Mouse (Mus musculus) ES-E14 (cell line): ENCODE results near the gene Cacna1h.

Source experiments
- HCFC1 ChIP-seq: IDR thresholded peaks from 2 replicates; pipeline ENCODE4 v1.6.1; 2012; ENCODE audit warnings: low read length, inconsistent platforms, borderline replicate concordance; ENCODE audit not compliant: insufficient read depth
- MAFK ChIP-seq: IDR thresholded peaks from 2 replicates; pipeline ENCODE4 v1.6.1; 2014; ENCODE audit warnings: mild to moderate bottlenecking, low read depth, low read length, inconsistent platforms; ENCODE audit not compliant: insufficient read depth
- ZC3H11A ChIP-seq: IDR thresholded peaks from 2 replicates; pipeline ENCODE4 v1.6.1; 2012; ENCODE audit warnings: low read depth, mild to moderate bottlenecking, inconsistent platforms, low read length, borderline replicate concordance
- ZNF384 ChIP-seq: IDR thresholded peaks from 2 replicates; pipeline ENCODE4 v1.6.1; 2012; ENCODE audit warnings: low read depth, low read length, inconsistent platforms

DNA sequence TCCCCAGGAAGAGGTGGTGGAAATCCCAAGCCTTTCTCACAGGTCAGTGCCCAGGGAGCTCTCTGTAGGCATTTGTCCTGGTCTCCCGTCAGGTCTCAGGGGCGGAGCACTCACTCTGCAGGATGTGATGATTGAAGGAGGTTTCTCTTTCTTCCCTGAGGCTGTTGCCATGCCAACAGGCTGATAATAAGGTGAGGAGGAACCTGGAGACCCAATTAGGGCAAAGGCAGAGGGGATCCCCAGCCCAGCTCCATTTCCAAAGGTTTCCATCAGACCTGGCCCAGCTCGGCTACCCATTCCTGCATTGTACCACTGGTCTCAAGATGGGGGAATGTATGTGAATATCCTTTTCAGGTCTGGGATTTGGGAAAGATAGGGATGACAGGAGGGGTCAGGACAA lies 29.4 kb downstream of the Cacna1h start:
- TF ChIP-seq ZC3H11A (no peak), MAFK (no peak), HCFC1 (no peak), ZNF384 (no peak)
